Mouse (Mus musculus) spleen, postnatal 36 days (tissue): ENCODE measurements around the gene Rela.
"Not testable (repeated sequence)": the region's sequence is repeated elsewhere in the genome, so short reads cannot be mapped to it uniquely, and the experiment has no call there.

ENCODE experiments used
- DNase-seq, 2 experiments: peaks; one replicate each; pipeline ENCODE4 v3.0.0; 2022; ENCODE audit warnings: low spot score in 2 of 2, mixed read lengths in 1 of 2

Rela gene

GRCm38 (mm10) chr19:5664669-5665257 lies 27.5 kb downstream of the Rela start:
- no peak for DNase-seq

GRCm38 (mm10) chr19:5665465-5665864 lies 28.2 kb downstream of the Rela start:
- DNase-seq = peak; percentile 72 to 79

- no peak for DNase-seq
Observed at GRCm38 (mm10) chr19:5666386-5666785, 29.1 kb downstream of the Rela start.

DNA sequence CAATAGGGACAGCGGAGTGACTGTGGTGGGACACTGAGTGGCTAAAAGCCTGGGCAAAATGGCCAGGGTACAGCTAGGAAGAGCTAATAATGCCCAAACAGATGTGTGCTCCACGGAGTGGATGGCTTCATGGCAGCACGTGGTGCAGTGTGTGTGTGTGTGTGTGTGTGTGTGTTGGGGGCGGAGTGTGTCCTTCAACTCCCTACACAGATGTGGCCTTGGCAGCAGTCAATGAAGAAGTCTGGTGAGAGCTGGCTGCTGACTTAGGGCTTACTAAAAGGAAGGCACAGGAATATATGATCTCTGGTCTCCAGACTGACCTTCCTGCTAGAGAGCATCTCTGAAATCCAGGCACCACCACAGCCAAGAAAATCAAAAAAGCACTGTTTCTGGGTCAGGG lies 31.1 kb downstream of the Rela start:
- DNase-seq = no peak

DNA sequence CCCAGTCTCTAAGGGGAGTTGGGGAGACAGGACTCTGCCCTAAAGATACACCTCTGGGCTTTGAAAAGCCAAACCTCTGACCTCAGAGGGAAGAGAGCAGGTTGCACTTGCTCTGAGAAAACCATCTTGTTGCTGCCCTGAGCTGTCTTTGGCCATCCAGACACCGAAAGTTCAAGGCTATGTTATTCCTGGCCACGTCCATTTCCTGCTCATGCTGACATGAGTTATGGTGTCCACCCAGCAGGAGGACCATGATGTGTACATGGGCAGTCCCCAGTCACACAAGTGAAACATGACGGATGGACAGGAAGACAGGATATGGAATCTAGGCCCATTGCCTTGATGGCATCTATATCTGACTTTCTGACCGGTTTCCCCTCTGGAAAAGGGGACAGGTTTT lies 43.1 kb downstream of the Rela start:
- DNase-seq = no peak

DNA sequence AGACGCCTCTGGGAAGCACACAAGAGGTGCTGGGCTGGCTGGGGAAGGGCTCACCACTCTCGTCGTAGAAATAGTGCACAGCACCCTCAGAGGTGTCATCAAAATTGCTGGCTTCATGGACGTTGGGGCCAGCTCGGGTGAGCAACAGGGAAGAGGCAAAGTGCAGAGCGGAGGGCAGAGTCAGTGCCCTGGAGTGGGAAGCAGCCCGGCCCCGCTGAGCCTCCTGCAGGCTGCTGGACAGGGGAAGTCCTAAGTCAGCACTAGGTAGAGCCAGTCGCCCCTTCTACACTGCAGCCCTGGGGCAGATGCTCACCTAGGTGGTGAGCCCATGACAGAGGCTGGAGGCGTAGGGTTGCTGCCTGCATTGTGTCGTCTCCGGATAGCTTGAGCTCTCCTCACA lies 47.0 kb downstream of the Rela start:
- DNase-seq = no peak

GRCm38 (mm10) chr19:5684985-5685384 lies 47.7 kb downstream of the Rela start:
- no peak for DNase-seq

- DNase-seq = no peak
Observed at GRCm38 (mm10) chr19:5685431-5685830, 48.1 kb downstream of the Rela start.

DNA sequence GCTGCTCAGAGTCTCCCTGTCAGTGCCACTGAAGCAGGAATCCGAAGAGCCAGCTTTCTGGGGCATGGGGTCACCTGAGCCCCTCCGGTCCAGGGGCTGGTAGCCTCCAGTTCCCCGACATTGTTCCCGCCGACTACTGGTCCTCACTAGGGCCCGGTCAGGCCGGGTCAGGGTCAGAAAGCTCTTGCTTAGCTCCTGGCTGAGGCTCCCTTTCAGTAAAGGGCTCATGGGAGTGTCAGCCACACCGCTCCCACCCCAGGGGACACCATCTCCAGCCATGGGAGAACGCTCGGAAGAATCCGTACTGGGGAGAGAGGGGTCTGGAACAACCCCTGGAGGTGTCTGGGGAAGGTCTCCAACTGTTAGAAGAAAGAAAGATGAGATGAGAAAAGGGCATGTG lies 48.6 kb downstream of the Rela start:
- no peak for DNase-seq

DNA sequence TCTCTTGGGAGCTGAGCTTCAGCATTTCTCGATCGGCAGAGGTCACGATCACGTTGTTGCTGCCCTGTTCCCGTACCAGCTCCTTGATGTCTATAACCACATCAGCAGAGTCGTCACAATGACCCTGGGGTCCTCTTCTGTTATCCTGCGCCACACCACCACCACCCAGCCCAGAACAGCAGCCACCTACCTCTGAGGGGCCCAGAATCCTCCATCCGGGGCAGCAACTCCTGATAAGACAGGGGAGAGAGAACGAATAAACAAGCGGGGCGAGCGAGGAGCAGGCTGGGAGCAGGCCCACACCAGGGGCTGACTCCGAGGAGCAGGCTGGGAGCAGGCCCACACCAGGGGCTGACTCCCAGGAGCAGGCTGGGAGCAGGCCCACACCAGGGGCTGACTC lies 49.2 kb downstream of the Rela start:
- no peak for DNase-seq

GRCm38 (mm10) chr19:5686954-5687353 lies 49.7 kb downstream of the Rela start:
- not testable (repeated sequence) for DNase-seq

GRCm38 (mm10) chr19:5687738-5688137 lies 50.5 kb downstream of the Rela start:
- no peak for DNase-seq

DNA sequence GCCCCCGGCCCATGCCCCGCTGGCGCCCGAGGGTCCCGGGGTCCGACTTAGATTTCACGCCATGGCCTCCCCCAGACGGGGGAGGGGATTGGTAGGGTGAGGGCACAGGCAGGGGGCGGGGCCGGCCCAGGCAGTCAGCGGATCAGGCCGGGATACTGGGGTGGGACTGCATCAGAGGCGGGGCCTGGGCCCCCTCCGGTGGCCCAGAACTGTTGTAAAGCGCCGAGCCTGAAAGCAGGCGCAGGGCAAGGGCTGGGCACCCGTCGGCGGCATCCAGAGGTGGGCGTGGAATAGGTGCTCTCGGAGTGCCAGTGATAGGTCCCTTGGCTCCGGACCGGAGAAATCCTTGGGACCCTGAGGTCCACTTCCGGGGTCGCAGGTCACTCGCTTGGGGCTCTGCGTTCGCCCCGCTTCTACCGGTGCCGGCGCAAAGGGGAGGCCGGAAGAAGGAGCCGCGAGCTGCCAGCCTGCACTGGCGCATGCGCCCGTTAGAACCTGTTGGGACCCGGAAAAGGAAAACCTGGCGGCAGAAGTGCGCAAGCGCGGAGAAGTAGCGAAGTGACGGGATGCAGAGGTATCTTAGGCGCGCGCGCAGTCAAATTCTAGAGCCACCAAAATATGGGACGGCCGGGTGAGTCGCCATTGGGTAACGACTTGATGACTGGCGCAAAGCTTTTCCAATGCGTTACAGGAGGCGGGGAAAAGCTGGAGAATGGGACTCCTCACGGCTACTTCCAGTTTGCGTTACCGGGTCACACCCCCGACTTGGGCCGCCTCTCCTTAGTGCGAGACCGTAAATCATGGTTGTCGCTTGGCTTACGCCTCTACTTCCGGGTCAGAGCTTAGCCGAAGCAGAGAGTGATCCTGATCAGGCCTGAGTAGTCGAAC lies 51.2 kb downstream of the Rela start, which contains the start of the genes Map3k11 and Pcnx3:
Gene Map3k11 (plus strand): TSS at position 543 of the 888 bp plus-strand sequence.
Gene Pcnx3 (minus strand): TSS at position 709 of the 888 bp plus-strand sequence.
- DNase-seq = peak; percentile 96 to 97

- no peak for DNase-seq
Observed at GRCm38 (mm10) chr19:5689088-5689428, 51.8 kb downstream of the Rela start.

DNA sequence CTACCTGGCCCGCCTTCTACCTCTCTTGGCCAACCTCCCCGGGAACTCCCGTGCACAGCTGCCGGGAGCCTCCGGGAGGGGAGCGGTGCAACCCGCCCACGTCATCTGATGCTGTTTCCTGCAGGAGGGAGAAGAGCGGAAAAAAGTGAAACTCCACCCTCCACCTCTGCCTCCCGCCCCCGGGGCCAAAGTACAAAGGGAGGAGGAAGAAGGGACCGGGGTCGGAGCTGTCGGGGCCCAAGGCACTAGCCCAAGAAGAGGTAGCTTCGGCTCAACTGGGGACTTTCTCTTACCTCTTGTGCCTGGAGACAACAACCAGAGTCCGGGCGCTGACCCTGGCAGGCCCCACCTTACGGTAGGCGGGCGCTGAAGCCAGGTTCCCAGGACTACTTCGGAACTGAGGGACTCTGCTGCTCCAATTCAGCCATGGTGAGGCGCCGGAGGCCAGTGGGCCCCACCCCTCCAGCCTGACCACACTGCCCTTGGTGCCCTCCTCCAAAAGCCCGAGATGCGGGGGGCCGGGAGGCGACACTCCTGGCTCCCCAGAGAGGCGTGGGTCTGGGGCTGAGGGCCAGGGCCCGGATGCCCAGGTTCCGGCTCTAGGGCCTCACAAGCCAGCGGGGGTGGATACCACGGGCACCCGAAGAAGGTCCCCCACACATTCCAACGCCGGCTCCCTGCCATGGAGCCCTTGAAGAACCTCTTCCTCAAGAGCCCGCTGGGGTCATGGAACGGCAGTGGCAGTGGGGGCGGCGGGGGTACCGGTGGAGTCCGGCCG lies 52.5 kb downstream of the Rela start:
- DNase-seq = peak; percentile 93

- no peak for DNase-seq
Observed at GRCm38 (mm10) chr19:5690343-5690735, 53.1 kb downstream of the Rela start.

GRCm38 (mm10) chr19:5691601-5692000 lies 54.3 kb downstream of the Rela start:
- DNase-seq = no peak

- DNase-seq = no peak
Observed at GRCm38 (mm10) chr19:5692086-5692912, 55.0 kb downstream of the Rela start.

DNA sequence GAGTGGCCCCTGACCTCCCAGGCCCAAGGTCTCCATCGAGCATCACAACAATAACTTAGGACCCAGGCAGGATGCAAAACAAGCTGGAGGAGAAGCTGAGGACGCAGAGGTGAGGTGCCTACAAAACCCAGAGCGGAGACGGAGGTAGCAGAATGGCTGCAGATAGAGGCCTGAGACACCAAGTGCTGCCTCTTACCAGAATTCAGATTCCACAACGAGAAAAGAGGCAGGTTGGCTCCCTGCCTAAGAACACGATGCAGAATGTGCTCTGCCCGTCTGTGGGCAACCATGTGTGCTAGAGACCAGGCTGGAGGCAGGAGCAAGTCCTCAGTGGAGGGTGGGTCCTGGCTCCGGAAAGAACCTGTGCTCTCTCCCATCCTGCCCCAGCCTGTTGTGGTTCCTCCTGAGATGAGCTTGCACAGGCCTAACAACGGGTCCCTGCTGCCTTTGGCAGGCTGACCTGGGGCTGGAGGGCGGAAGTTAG lies 55.7 kb downstream of the Rela start:
- no peak for DNase-seq

DNA sequence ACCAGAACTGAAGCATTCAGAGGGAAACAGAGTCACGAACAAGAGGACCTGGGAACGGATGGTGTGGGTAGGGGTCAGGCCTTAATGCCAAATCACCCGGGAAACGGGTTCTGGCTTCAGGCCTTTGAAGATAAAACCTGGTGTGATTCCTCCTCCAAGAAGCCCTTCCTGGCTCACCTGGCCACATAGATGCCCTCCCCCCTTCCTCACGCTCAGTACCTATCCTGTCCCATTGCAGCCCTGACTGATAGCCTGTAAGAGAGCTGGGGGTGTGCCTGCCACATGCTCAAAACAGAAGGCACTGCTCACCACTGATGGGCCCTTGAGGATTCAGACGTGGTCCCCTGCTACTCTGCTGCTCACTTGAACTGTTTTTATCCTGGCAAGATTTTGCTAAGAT lies 56.5 kb downstream of the Rela start:
- DNase-seq = no peak

DNA sequence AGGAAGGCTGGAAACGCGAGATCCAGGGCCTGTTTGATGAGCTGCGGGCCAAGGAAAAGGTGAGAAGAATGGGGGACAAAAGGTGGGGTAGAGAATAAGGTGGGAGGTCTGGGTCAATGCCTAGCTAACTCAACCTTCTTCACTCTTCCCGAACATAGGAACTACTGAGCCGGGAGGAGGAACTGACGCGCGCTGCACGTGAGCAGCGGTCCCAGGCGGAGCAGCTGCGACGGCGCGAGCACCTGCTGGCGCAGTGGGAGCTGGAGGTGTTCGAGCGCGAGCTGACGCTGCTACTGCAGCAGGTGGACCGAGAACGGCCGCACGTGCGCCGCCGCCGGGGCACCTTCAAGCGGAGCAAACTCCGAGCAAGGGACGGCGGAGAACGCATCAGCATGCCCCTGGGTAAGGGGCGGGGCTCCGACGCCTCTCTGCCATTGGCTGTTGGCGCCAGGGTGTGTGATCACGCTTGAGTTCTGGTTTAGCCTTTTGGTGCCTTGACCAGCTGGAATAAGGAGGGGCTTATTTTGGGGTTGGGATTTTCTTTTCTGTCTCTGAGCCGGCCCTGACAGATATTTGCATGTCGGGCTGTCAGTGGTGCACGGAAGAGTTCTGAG lies 58.7 kb downstream of the Rela start:
- no peak for DNase-seq
